Mouse (Mus musculus) testis, adult 2 months (tissue): Measurements from ENCODE around the gene Slc4a5. TPM values are rescaled to one million over a fixed set of nuclear protein-coding genes. Genes with fewer than 3 reads are reported as not detected.
A peak's percentile ranks its signal among the peaks of the same experiment; 100 is the strongest.

ENCODE experiments used
- H3K27ac ChIP-seq: fragments of 200-500 bp; 2 replicates; pipeline ENCODE4 v1.5.1; 2012; ENCODE audit warnings: low read depth, low read length; ENCODE audit not compliant: control insufficient read depth, insufficient read depth
- H3K27me3 ChIP-seq: fragments of 200-500 bp; 2 replicates; pipeline ENCODE4 v1.6.1; 2012; ENCODE audit warnings: mild to moderate bottlenecking, low read length, moderate library complexity; ENCODE audit not compliant: control insufficient read depth, insufficient read depth
- H3K36me3 ChIP-seq: fragments of 200-500 bp; 2 replicates; pipeline ENCODE4 v1.6.1; 2012; ENCODE audit warnings: mild to moderate bottlenecking, low read length; ENCODE audit not compliant: control insufficient read depth, insufficient read depth
- H3K4me1 ChIP-seq: fragments of 200-500 bp; 2 replicates; pipeline ENCODE4 v1.6.1; 2012; ENCODE audit warnings: low read length; ENCODE audit not compliant: control insufficient read depth, insufficient read depth
- H3K4me3 ChIP-seq: fragments of 200-500 bp; 2 replicates; pipeline ENCODE4 v1.5.1; 2012; ENCODE audit warnings: low read depth, mild to moderate bottlenecking, low read length, moderate library complexity, mixed read lengths; ENCODE audit not compliant: control insufficient read depth
- CTCF ChIP-seq: fragments of 200-500 bp; IDR thresholded peaks from 2 replicates; pipeline ENCODE4 v1.5.1; 2012; ENCODE audit warnings: low read depth, mild to moderate bottlenecking, inconsistent platforms, low read length, moderate library complexity; ENCODE audit not compliant: control insufficient read depth, insufficient read depth, insufficient replicate concordance
- POLR2A ChIP-seq: fragments of 200-500 bp; IDR thresholded peaks from 2 replicates; pipeline ENCODE4 v1.6.1; 2012; ENCODE audit warnings: low read depth, mild to moderate bottlenecking, inconsistent platforms, low read length, moderate library complexity; ENCODE audit not compliant: control insufficient read depth
- polyA plus RNA-seq: library from polyadenylated mRNA; depleted of rRNA; stranded (reverse); fragments of >200 nt; gene quantifications from 2 replicates; pipeline ENCODE4 v1.2.3, GENCODE M21; 2012

Gene Slc4a5
- polyA plus RNA-seq, 1 experiment, result 3.4 TPM

- peaks cover 3% of the 10 kb centered on the region; the same call in 1 of the 2 replicates for H3K4me1 ChIP-seq
- H3K4me3 ChIP-seq, result no peak overlapping the region
- H3K27me3 ChIP-seq, result no peaks in the 10 kb centered on the region
- H3K36me3 ChIP-seq, result no peaks in the 10 kb centered on the region
- no peak overlapping the region for H3K27ac ChIP-seq
- TF ChIP-seq CTCF, result no peak
- no peak for TF ChIP-seq POLR2A
These were observed 44.9 kb downstream of the Slc4a5 start for GRCm38 (mm10) chr6:83264516-83264915.

DNA sequence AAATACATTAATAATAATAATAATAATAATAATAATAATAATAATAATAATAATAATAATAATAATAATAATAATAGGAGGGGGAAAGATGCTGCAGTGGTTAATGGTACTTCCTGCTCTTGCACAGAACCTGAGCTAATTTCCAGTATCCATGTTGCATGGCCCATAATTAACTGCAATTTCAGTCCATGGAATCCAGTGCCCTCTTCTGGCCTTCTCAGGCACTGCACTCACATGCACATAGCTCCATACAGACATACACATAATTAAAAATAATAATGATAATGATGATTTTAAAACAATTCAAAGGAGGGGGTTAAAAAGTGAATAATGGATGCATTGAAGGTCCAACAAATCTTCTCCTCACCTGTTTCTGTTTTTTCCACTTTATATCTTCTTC lies 45.6 kb downstream of the Slc4a5 start:
- no peak for TF ChIP-seq POLR2A
- TF ChIP-seq CTCF, result no peak
- Histone ChIP-seq H3K27ac (no peak overlapping the region), H3K4me3 (no peak overlapping the region), H3K27me3 (no peaks in the 10 kb centered on the region), H3K36me3 (no peaks in the 10 kb centered on the region), H3K4me1 (peaks cover 3% of the 10 kb centered on the region; the same call in 1 of the 2 replicates)

- Histone ChIP-seq H3K36me3 (no peaks in the 10 kb centered on the region), H3K27me3 (no peaks in the 10 kb centered on the region)
- TF ChIP-seq CTCF, result no peak
- no peak for TF ChIP-seq POLR2A
These were observed 46.0 kb downstream of the Slc4a5 start for GRCm38 (mm10) chr6:83265653-83266052.

DNA sequence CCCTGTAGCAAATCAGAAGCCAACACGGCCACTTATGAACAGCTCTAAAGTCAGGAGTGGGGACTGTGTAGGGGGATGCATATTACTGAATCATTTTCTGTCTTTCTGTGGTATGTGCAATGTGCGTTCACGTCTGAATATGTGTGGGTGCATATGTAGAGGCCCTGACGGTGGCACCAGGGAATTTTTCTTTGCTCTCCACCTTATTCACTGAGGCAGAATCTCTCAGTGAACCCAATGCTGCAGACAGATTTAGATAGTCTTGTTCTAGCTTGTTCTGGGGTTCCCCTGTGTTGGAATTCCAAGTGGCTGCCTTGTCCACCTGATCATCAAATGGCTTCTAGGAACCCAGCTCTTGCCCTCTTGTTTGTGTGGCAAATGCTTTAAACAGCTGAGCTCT lies 48.0 kb downstream of the Slc4a5 start:
- H3K4me3 ChIP-seq, result no peak overlapping the region
- H3K4me1 ChIP-seq, result peaks cover 3% of the 10 kb centered on the region; the same call in 1 of the 2 replicates
- H3K27ac ChIP-seq, result no peak overlapping the region
- H3K36me3 ChIP-seq, result no peaks in the 10 kb centered on the region
- no peaks in the 10 kb centered on the region for H3K27me3 ChIP-seq
- no peak for TF ChIP-seq CTCF
- no peak for TF ChIP-seq POLR2A

More at GRCm38 (mm10) chr6:83265653-83266052, 46.0 kb downstream of the Slc4a5 start:
- peaks cover 3% of the 10 kb centered on the region; the same call in 1 of the 2 replicates for H3K4me1 ChIP-seq
- H3K4me3 ChIP-seq, result no peak overlapping the region
- no peak overlapping the region for H3K27ac ChIP-seq

- H3K36me3 ChIP-seq, result no peaks in the 10 kb centered on the region
- H3K27me3 ChIP-seq, result no peaks in the 10 kb centered on the region
- peak overlapping the region; percentile 78 for H3K4me3 ChIP-seq
- H3K4me1 ChIP-seq, result peaks cover 3% of the 10 kb centered on the region; the same call in 1 of the 2 replicates
- H3K27ac ChIP-seq, result no peak overlapping the region
- TF ChIP-seq POLR2A, result peak; percentile 48
- TF ChIP-seq CTCF, result peak; percentile 42; the same call in 1 of the 2 replicates
These were observed 48.7 kb downstream of the Slc4a5 start for GRCm38 (mm10) chr6:83268144-83269010.

GRCm38 (mm10) chr6:83273733-83274132 lies 54.1 kb downstream of the Slc4a5 start:
- no peak overlapping the region for H3K4me3 ChIP-seq
- no peak overlapping the region for H3K27ac ChIP-seq
- TF ChIP-seq CTCF (no peak), POLR2A (no peak)
- no peaks in the 10 kb centered on the region for H3K27me3 ChIP-seq
- no peaks in the 10 kb centered on the region for H3K36me3 ChIP-seq
- H3K4me1 ChIP-seq, result no peaks in the 10 kb centered on the region

GRCm38 (mm10) chr6:83277151-83277550 lies 57.5 kb downstream of the Slc4a5 start:
- TF ChIP-seq CTCF (no peak), POLR2A (no peak)
- Histone ChIP-seq H3K27ac (no peak overlapping the region), H3K36me3 (no peaks in the 10 kb centered on the region), H3K4me1 (no peaks in the 10 kb centered on the region), H3K4me3 (no peak overlapping the region), H3K27me3 (no peaks in the 10 kb centered on the region)
